Mouse (Mus musculus) hindbrain, postnatal 0 days (tissue): ENCODE data around the gene Prickle3. TPM values are rescaled to one million over a fixed set of nuclear protein-coding genes. Genes with fewer than 3 reads are reported as not detected.
A peak's percentile ranks its signal among the peaks of the same experiment; 100 is the strongest.

ENCODE experiments used
- ATAC-seq: fragments of 200-750 bp; cut with Nextera tagmentation; 2 replicates; pipeline ENCODE4 v1.8.0; 2017; ENCODE audit warnings: mild to moderate bottlenecking, moderate TSS enrichment, moderate library complexity
- DNase-seq: peaks from one replicate; pipeline ENCODE4 v3.0.0-alpha.2; 2015; ENCODE audit warnings: low spot score
- H3K27ac ChIP-seq: fragments of 300-500 bp; sonication (generic); 2 replicates; pipeline ENCODE4 v1.5.1; 2014; ENCODE audit warnings: mild to moderate bottlenecking
- H3K27me3 ChIP-seq: fragments of 300-500 bp; sonication (generic); 2 replicates; pipeline ENCODE4 v1.6.1; 2014; ENCODE audit warnings: low read length, mixed read lengths; ENCODE audit not compliant: insufficient read depth
- H3K36me3 ChIP-seq: fragments of 300-500 bp; sonication (generic); 2 replicates; pipeline ENCODE4 v1.6.1; 2014; ENCODE audit warnings: low read length, mixed read lengths; ENCODE audit not compliant: insufficient read depth
- H3K4me1 ChIP-seq: fragments of 300-500 bp; sonication (generic); 2 replicates; pipeline ENCODE4 v1.6.1; 2014; ENCODE audit warnings: antibody characterized with exemption, low read length, mixed read lengths; ENCODE audit not compliant: insufficient read depth
- H3K4me2 ChIP-seq: fragments of 300-500 bp; sonication (generic); 2 replicates; pipeline ENCODE4 v1.6.1; 2014; ENCODE audit warnings: low read depth, mild to moderate bottlenecking, low read length, moderate library complexity, mixed read lengths
- H3K4me3 ChIP-seq: fragments of 300-500 bp; sonication (generic); 2 replicates; pipeline ENCODE4 v1.5.1; 2014; ENCODE audit warnings: low read length
- H3K9ac ChIP-seq: fragments of 300-500 bp; sonication (generic); replicated peaks from 2 replicates; pipeline ENCODE4 v1.6.1; 2014; ENCODE audit warnings: mild to moderate bottlenecking, low read length, moderate library complexity, mixed read lengths
- H3K9me3 ChIP-seq: fragments of 300-500 bp; sonication (generic); 2 replicates; pipeline ENCODE4 v1.6.1; 2016; ENCODE audit warnings: low read length, mixed read lengths
- CTCF ChIP-seq: IDR thresholded peaks from 2 replicates; pipeline ENCODE4 v1.5.1; 2016; ENCODE audit warnings: antibody characterized with exemption, control low read depth, low read depth
- WGBS: fragments of 180-500 bp; shearing (Covaris S2); extraction: QIAGEN DNeasy Blood & Tissue Kit; methylation state at CpG from one replicate; pipeline ENCODE4 v1.1.7; 2014; 5-methylcytosine and 5-hydroxymethylcytosine counted together
- polyA plus RNA-seq: library from polyadenylated mRNA; unstranded; fragments of >200 nt; fragmentation: Nextera tagmentation; extraction: Ambion mirVana; gene quantifications from 2 replicates; pipeline ENCODE4 v1.2.1, GENCODE M21; 2015
- total RNA-seq: library from RNA; depleted of rRNA; stranded (reverse); fragments of >200 nt; gene quantifications from 2 replicates; pipeline ENCODE4 v1.2.3, GENCODE M21; 2014

Gene Prickle3
- total and polyA plus RNA-seq, 2 experiments from 2014 or later = 1.1 to 1.6 TPM

DNA sequence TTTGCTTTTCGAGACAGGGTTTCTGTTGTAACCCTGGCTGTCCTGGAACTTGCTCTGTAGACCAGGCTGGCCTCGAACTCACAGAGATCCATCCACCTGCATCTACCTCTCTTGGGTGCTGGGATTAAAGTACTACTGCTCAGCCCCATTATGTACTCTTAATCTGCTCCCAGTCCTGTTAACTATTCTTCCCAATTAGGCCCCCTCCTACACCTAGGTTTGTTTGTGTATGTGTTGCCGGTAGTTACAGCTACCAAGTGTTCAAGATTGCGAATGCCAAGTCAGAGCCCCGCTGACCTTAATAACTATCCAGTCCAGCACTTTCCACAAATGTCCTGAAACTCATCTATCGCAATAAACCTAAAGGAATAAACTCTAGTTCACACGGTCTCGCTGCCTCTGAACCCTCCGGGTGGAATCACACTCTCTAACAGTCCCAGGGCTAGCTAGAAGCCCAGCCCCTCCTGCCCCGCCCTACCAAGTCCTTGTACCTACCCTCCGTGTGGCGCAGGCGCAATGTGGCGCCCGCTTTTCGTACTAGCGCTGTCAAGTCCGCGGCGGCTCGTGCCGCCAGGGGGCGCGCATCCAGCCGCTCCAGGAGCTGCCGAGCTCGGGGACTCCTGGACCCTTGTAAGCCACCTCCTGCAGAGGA lies 22.5 kb downstream of the Prickle3 start:
- H3K9me3 ChIP-seq = no peaks in the 10 kb centered on the region
- H3K9ac ChIP-seq = no peak overlapping the region
- H3K4me2 ChIP-seq = peak overlapping the region; percentile 52
- DNase-seq (peak; percentile 92), ATAC-seq (peak; percentile 92)
- H3K27ac ChIP-seq = no peak overlapping the region
- H3K4me1 ChIP-seq = no peaks in the 10 kb centered on the region
- H3K27me3 ChIP-seq = no peaks in the 10 kb centered on the region
- no peaks in the 10 kb centered on the region for H3K36me3 ChIP-seq
- peak; percentile 82 for TF ChIP-seq CTCF
- 21% methylated on average over 27 of the region's 27 CpGs for WGBS
- H3K4me3 ChIP-seq = peak overlapping the region; percentile 19

DNA sequence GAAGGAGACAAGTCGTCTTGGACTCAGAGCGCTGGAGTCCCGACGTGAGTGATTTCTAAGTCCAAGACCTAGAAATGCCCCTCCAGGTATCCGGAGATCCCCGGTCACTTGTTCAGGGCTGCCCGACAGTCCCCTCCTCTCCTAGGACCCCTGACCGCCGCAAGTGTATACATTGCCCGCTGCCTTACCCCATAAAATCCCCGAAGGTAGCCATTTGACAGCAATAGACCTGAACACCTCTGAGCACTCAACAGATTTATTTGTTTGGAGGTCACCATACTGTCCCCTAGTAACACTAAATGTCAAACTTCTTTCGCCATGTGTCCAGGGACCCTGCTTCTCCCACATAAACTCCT lies 23.0 kb downstream of the Prickle3 start:
- Histone ChIP-seq H3K36me3 (no peaks in the 10 kb centered on the region), H3K9me3 (no peaks in the 10 kb centered on the region), H3K27ac (no peak overlapping the region), H3K4me2 (peak overlapping the region; percentile 52), H3K27me3 (no peaks in the 10 kb centered on the region), H3K4me1 (no peaks in the 10 kb centered on the region), H3K4me3 (peak overlapping the region; percentile 19), H3K9ac (no peak overlapping the region)
- ATAC-seq = no peak
- no peak for TF ChIP-seq CTCF
- WGBS = 38% methylated on average over 12 of the region's 12 CpGs
- no peak for DNase-seq

DNA sequence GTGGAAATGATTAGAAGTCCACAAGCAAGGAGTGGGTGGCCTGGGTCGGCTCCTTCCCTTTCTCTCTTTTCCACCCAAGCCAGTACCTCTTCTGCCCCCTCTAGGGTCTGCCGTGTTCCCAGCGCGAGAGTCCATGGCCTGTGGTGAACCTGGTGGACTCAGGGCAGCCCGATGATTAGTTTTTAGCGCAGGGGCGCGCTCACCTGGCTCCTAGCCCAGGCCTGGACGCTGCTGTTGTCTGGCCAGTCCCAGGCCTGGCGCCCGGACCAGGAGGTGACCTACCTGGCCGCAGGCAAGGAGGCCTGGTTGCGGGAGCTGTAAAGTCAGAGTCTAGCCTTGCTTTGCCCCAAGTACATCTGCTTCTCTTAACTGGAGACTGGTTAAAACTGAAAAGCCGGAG lies 23.8 kb downstream of the Prickle3 start, which contains the start of gene Magix:
Magix (minus strand) TSS at position 388 of the 400 bp plus-strand sequence.
- no peak for DNase-seq
- H3K27ac ChIP-seq = no peak within 1 kb of the TSS
- 70% methylated on average over 14 of the region's 14 CpGs for WGBS
- H3K27me3 ChIP-seq = no peaks in the 10 kb centered on the region
- H3K9me3 ChIP-seq = no peaks in the 10 kb centered on the region
- no peak within 1 kb of the TSS for H3K9ac ChIP-seq
- H3K4me2 ChIP-seq = peak within 1 kb of the TSS; percentile 52
- no peaks in the 10 kb centered on the region for H3K4me1 ChIP-seq
- H3K36me3 ChIP-seq = no peaks in the 10 kb centered on the region
- TF ChIP-seq CTCF = no peak
- peak within 1 kb of the TSS; percentile 19; the same call in 1 of the 2 replicates for H3K4me3 ChIP-seq
- no peak for ATAC-seq

DNA sequence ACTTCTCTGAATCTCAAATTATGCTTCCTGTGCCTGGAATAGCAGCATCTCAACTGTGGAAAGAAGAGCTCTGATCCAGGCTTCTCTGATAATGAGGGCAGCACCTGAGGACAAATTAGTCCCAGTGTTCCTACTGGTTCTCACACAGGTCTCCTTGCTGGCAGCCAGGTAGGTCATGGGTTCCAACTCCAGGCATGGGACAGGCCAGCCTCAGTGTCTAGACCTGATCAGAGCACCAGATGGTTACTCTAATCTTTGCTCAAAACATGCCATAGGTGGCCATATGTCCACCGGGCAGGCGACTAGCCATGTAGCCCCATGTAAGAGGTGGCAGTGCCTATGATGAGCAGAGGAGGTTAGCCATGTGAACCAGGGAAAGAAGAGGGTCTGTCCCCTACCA lies 31.3 kb downstream of the Prickle3 start:
- H3K4me2 ChIP-seq = no peak overlapping the region
- WGBS = 88% methylated on average over 2 of the region's 2 CpGs
- TF ChIP-seq CTCF = no peak
- no peaks in the 10 kb centered on the region for H3K9me3 ChIP-seq
- H3K27ac ChIP-seq = no peak overlapping the region
- H3K4me1 ChIP-seq = no peaks in the 10 kb centered on the region
- H3K27me3 ChIP-seq = no peaks in the 10 kb centered on the region
- ATAC-seq (no peak), DNase-seq (no peak)
- no peaks in the 10 kb centered on the region for H3K36me3 ChIP-seq
- no peak overlapping the region for H3K9ac ChIP-seq
- no peak overlapping the region for H3K4me3 ChIP-seq

DNA sequence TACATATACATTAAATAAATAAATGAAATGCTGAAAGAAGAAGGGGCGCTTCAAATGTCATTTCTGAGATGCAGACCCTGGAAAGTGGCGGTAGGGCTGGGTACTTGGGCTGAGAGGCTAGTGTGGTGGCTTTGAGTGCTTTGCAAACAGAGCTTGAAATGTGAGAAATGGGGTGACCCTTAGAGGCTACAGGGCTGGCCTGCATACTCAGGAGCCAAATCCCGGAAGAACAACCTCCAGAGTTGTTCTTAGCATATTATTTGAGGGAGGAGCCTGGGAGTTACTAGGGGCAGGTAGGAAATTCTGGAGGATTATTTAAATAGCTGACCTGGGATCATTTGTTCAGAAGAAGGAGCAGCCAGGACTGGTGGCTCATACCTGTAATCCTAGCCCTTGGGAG lies 33.4 kb downstream of the Prickle3 start:
- no peaks in the 10 kb centered on the region for H3K27me3 ChIP-seq
- no peaks in the 10 kb centered on the region for H3K36me3 ChIP-seq
- DNase-seq (no peak), ATAC-seq (no peak)
- H3K9me3 ChIP-seq = no peaks in the 10 kb centered on the region
- WGBS = 67% methylated on average over 3 of the region's 3 CpGs
- no peak overlapping the region for H3K27ac ChIP-seq
- H3K4me1 ChIP-seq = no peaks in the 10 kb centered on the region
- no peak overlapping the region for H3K9ac ChIP-seq
- H3K4me2 ChIP-seq = no peak overlapping the region
- no peak overlapping the region for H3K4me3 ChIP-seq
- TF ChIP-seq CTCF = no peak

DNA sequence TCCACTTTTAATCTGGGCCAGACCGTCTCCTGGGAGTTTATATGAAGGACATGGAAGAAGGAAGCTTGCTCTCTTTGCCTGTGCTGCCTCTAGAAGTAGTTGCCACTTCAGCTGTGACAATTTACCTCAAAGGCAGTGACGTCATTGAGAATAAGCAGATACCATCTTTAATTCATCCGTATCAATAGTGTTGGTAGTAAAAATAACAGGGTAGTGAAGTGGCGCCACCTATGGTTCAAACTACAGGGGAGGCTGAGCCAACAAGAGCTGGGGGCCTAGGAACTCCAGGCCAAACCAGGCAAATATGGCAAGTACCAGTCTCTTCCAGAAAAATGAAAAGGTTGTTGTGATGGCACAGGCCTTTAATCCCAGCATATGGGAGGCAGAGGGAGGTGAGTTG lies 35.8 kb downstream of the Prickle3 start:
- peak; percentile 47 for TF ChIP-seq CTCF
- DNase-seq (no peak), ATAC-seq (no peak)
- no peak overlapping the region for H3K4me2 ChIP-seq
- H3K27ac ChIP-seq = no peak overlapping the region
- no peaks in the 10 kb centered on the region for H3K9me3 ChIP-seq
- no peak overlapping the region for H3K9ac ChIP-seq
- H3K27me3 ChIP-seq = no peaks in the 10 kb centered on the region
- H3K4me1 ChIP-seq = no peaks in the 10 kb centered on the region
- H3K36me3 ChIP-seq = no peaks in the 10 kb centered on the region
- no peak overlapping the region for H3K4me3 ChIP-seq
- 41% methylated on average over 4 of the region's 4 CpGs for WGBS

DNA sequence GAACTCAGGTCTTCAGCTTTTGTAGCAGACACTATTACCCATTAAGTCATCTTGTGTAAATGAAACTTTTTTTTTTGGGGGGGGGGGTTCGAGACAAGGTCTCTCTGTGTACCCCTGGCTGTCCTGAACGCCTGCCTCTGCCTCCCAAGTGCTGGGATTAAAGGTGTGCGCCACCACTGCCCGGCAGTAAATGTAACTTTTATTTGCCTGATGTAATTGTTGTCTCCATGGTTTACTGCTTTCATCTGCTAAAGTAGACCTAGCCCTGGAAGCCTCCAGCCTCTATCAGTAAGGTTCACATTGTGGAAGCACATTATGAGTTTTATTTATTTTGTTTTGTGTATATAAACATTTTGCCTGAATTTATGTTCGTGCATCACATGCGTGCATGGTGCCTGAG lies 39.5 kb downstream of the Prickle3 start:
- 44% methylated on average over 6 of the region's 6 CpGs for WGBS
- H3K9me3 ChIP-seq = no peaks in the 10 kb centered on the region
- H3K36me3 ChIP-seq = no peaks in the 10 kb centered on the region
- ATAC-seq (peak; percentile 58), DNase-seq (no peak)
- no peak overlapping the region for H3K27ac ChIP-seq
- no peaks in the 10 kb centered on the region for H3K4me1 ChIP-seq
- H3K27me3 ChIP-seq = no peaks in the 10 kb centered on the region
- H3K4me3 ChIP-seq = peak overlapping the region; percentile 49
- peak overlapping the region; percentile 49 for H3K4me2 ChIP-seq
- TF ChIP-seq CTCF = no peak
- H3K9ac ChIP-seq = no peak overlapping the region
